Mouse (Mus musculus) liver, postnatal 0 days (tissue): ENCODE data around the gene Mlxipl. TPM values are rescaled to one million over a fixed set of nuclear protein-coding genes. Genes with fewer than 3 reads are reported as not detected.

ENCODE experiments used
- ATAC-seq: fragments of 200-750 bp; cut with Nextera tagmentation; 2 replicates; pipeline ENCODE4 v1.8.0; 2017; ENCODE audit warnings: mild to moderate bottlenecking, moderate library complexity
- DNase-seq: peaks from one replicate; pipeline ENCODE4 v3.0.0-alpha.2; 2016
- H3K27ac ChIP-seq: fragments of 300-500 bp; sonication (generic); 2 replicates; pipeline ENCODE4 v1.5.1; 2014; ENCODE audit warnings: antibody characterized with exemption, moderate library complexity, mild to moderate bottlenecking, low read depth
- H3K27me3 ChIP-seq: fragments of 300-500 bp; sonication (generic); 2 replicates; pipeline ENCODE4 v1.6.1; 2014; ENCODE audit warnings: low read length, control low read depth, mixed read lengths; ENCODE audit not compliant: insufficient read depth
- H3K36me3 ChIP-seq: fragments of 300-500 bp; sonication (generic); replicated peaks from 2 replicates; pipeline ENCODE4 v1.6.1; 2014; ENCODE audit warnings: mild to moderate bottlenecking, control low read depth, low read length, moderate library complexity, mixed read lengths; ENCODE audit not compliant: insufficient read depth
- H3K4me1 ChIP-seq: fragments of 300-500 bp; sonication (generic); 2 replicates; pipeline ENCODE4 v1.6.1; 2014; ENCODE audit warnings: antibody characterized with exemption, mild to moderate bottlenecking, control low read depth; ENCODE audit not compliant: insufficient read depth
- H3K4me2 ChIP-seq: fragments of 300-500 bp; sonication (generic); 2 replicates; pipeline ENCODE4 v1.6.1; 2014; ENCODE audit warnings: low read depth, mild to moderate bottlenecking, low read length, moderate library complexity, mixed read lengths
- H3K4me3 ChIP-seq: fragments of 300-500 bp; sonication (generic); 2 replicates; pipeline ENCODE4 v1.5.1; 2014; ENCODE audit warnings: low read depth, low read length
- H3K9ac ChIP-seq: fragments of 300-500 bp; sonication (generic); replicated peaks from 2 replicates; pipeline ENCODE4 v1.6.1; 2014; ENCODE audit warnings: mild to moderate bottlenecking, moderate library complexity
- H3K9me3 ChIP-seq: fragments of 300-500 bp; sonication (generic); 2 replicates; pipeline ENCODE4 v1.6.1; 2016; ENCODE audit warnings: mild to moderate bottlenecking, control low read depth, low read length, mixed read lengths
- CTCF ChIP-seq: sonication (generic); IDR thresholded peaks from 2 replicates; pipeline ENCODE4 v1.5.1; 2016; ENCODE audit warnings: antibody characterized with exemption, low read depth
- EP300 ChIP-seq: IDR thresholded peaks from 2 replicates; pipeline ENCODE4 v1.6.1; 2016; ENCODE audit warnings: antibody characterized with exemption, low read depth, mild to moderate bottlenecking
- WGBS: fragments of 180-500 bp; shearing (Covaris S2); extraction: QIAGEN DNeasy Blood & Tissue Kit; methylation state at CpG from one replicate; pipeline ENCODE4 v1.1.7; 2014; ENCODE audit not compliant: insufficient replicate concordance; 5-methylcytosine and 5-hydroxymethylcytosine counted together
- polyA plus RNA-seq: library from polyadenylated mRNA; unstranded; fragments of >200 nt; fragmentation: Nextera tagmentation; extraction: Ambion mirVana; gene quantifications from 2 replicates; pipeline ENCODE4 v1.2.1, GENCODE M21; 2015

Gene Mlxipl
- polyA plus RNA-seq, 1 experiment from 2014 or later: 18.2 TPM

DNA sequence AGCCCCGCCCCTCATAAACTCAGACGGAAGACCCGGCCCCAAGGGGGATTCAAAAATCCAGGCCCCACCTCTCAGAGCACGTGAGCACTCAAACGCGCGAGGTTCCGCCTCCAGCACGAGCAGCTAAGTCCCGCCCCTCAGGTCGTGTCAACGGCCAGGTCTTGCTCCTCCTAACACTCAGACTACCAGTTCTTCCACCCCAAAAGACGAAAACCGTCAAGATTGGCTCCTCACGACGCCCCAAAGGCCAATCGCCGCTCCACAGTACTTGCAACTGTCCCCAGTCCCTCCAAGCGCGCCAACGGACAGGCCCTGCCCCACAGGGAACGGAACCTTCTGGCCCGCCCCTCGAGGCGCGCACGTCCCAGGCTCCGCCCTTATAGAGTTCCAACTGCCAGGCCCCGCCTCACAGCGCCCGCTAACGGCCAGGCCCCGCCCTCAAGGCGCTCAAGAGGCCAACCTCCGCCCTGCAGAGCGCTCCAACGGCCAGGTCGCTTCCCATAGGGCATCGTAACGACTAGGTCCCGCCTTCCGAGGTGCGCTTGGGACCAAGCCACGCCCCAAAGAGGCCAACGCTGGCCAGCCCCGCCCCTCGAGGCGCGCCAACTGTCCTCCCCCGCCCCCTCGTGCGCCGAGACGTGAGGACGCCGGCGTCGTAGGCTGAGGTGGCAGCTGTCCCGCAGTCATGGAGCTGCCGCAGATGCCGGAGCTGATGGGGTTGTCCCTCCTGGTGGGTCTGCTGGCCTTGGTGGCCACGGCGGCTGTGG lies 59.5 kb downstream of the Mlxipl start, which contains the start of gene Tbl2:
Gene Tbl2, plus strand, starts transcription at position 605 of the 767 bp plus-strand sequence.
- peaks cover 15% of the 10 kb centered on the region for H3K4me1 ChIP-seq
- no peaks in the 10 kb centered on the region for H3K27me3 ChIP-seq
- peak; percentile 95 for ATAC-seq
- H3K4me3 ChIP-seq: peak within 1 kb of the TSS; percentile 91
- H3K9me3 ChIP-seq: no peaks in the 10 kb centered on the region
- peak; percentile 99 for DNase-seq
- peak; percentile 41 for TF ChIP-seq EP300
- TF ChIP-seq CTCF: peak; percentile 40
- peak within 1 kb of the TSS; percentile 93 for H3K27ac ChIP-seq
- WGBS: under 1% methylated on average over 62 of the region's 63 CpGs
- H3K36me3 ChIP-seq: peaks cover 12% of the 10 kb centered on the region
- H3K9ac ChIP-seq: peak within 1 kb of the TSS; percentile 86
- peak within 1 kb of the TSS; percentile 98 for H3K4me2 ChIP-seq

DNA sequence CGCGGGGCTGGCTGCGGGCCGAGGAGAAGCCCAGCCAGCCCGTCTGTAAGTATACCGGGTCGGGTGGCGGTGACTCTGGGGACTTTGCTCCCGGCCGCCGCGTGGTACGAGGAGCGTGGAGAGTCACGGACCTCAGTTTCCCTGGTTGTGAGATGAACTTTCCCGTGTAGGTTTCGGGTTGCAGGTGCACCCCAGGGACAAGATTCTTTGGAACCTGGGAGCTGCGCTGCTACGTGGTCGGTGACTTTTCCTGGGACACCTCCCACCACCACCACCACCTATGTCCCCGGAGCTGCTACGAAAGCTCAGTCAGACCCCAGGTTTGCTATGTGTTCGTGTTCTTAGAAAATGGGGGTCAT lies 60.1 kb downstream of the Mlxipl start:
- no peak for ATAC-seq
- peak overlapping the region; percentile 84 for H3K27ac ChIP-seq
- peaks cover 15% of the 10 kb centered on the region for H3K4me1 ChIP-seq
- peak overlapping the region; percentile 91 for H3K4me3 ChIP-seq
- H3K4me2 ChIP-seq: peak overlapping the region; percentile 94
- no peaks in the 10 kb centered on the region for H3K9me3 ChIP-seq
- H3K27me3 ChIP-seq: no peaks in the 10 kb centered on the region
- no peak for DNase-seq
- TF ChIP-seq CTCF (no peak), EP300 (no peak)
- peak overlapping the region; percentile 86 for H3K9ac ChIP-seq
- peaks cover 16% of the 10 kb centered on the region for H3K36me3 ChIP-seq
- 0% methylated on average over 23 of the region's 23 CpGs for WGBS

DNA sequence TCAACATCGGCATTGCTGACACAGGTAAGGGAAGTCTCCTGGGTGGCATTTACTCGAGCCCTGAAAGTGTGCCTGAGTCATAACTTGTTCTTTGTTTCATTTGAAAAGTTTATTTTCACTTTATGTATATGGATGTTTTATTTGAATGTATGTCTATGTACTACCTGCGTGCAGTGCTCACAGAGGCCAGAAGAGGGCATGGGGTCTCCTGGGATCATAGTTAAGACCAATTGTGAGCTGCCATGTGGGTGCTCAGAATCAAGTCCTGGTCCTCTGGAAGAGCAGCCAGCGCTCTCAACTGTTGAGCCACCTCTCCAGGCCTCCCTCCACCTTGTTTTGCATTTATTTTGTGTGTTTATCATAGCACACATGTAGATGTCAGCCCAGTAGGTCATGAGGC lies 66.8 kb downstream of the Mlxipl start:
- Histone ChIP-seq H3K36me3 (peaks cover 70% of the 10 kb centered on the region), H3K27me3 (no peaks in the 10 kb centered on the region), H3K4me1 (no peaks in the 10 kb centered on the region), H3K9me3 (no peaks in the 10 kb centered on the region), H3K9ac (no peak overlapping the region), H3K4me2 (no peak overlapping the region), H3K4me3 (no peak overlapping the region), H3K27ac (no peak overlapping the region)
- TF ChIP-seq EP300: no peak
- peak; percentile 42 for TF ChIP-seq CTCF
- ATAC-seq (no peak), DNase-seq (no peak)
- 92% methylated on average over 4 of the region's 4 CpGs for WGBS

DNA sequence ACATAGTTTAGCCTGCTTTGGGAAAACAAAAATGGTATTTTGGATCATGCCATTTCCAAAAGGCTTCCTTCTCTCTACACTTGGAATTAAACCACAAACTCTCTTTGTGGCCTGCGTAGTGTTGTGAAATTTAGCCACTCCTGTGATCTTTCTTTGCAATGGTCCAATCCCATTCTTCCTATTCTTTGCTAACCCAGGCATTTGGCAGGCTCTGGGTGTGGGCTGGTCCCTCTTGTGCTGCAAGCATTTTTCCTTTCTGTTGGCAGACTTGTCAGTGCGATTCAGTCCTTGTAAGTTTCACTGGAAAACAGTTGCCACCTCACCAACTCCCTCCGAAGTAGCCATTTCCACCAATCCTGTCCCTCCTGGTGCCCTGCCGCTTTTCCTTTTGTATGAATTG lies 71.5 kb downstream of the Mlxipl start:
- H3K4me2 ChIP-seq: no peak overlapping the region
- no peaks in the 10 kb centered on the region for H3K27me3 ChIP-seq
- H3K9ac ChIP-seq: no peak overlapping the region
- ATAC-seq (0 out of 2 replicates have a peak, but pooled peaks have one; percentile 33), DNase-seq (no peak)
- H3K4me1 ChIP-seq: no peaks in the 10 kb centered on the region
- no peak overlapping the region for H3K27ac ChIP-seq
- 84% methylated on average over 4 of the region's 4 CpGs for WGBS
- peaks cover 45% of the 10 kb centered on the region for H3K36me3 ChIP-seq
- no peaks in the 10 kb centered on the region for H3K9me3 ChIP-seq
- no peak overlapping the region for H3K4me3 ChIP-seq
- no peak for TF ChIP-seq CTCF
- TF ChIP-seq EP300: no peak

DNA sequence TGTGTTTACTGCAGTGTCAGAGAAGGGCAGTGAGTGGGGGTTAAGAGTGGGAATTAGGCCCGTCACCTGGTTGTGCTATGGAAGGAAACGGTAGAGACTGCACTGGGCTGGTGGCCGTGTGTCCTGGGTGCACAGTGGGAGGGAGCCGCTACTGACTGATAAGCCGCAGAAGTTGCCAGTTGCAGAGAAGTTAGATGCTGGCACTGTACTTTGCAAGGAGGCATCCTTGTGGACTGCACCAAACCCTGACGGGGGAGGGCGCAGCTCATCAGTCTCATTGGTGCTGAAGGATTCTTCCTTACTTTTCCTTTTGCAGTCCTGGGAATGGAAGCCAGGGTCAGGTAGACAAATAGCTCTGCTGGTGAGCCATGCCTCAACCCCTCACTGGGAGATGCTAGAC lies 72.0 kb downstream of the Mlxipl start:
- H3K9me3 ChIP-seq: no peaks in the 10 kb centered on the region
- no peak overlapping the region for H3K4me2 ChIP-seq
- 77% methylated on average over 7 of the region's 7 CpGs for WGBS
- no peaks in the 10 kb centered on the region for H3K4me1 ChIP-seq
- no peak overlapping the region for H3K4me3 ChIP-seq
- DNase-seq: no peak
- peaks cover 41% of the 10 kb centered on the region for H3K36me3 ChIP-seq
- TF ChIP-seq CTCF: no peak
- ATAC-seq: no peak
- no peak overlapping the region for H3K9ac ChIP-seq
- H3K27ac ChIP-seq: no peak overlapping the region
- no peaks in the 10 kb centered on the region for H3K27me3 ChIP-seq

DNA sequence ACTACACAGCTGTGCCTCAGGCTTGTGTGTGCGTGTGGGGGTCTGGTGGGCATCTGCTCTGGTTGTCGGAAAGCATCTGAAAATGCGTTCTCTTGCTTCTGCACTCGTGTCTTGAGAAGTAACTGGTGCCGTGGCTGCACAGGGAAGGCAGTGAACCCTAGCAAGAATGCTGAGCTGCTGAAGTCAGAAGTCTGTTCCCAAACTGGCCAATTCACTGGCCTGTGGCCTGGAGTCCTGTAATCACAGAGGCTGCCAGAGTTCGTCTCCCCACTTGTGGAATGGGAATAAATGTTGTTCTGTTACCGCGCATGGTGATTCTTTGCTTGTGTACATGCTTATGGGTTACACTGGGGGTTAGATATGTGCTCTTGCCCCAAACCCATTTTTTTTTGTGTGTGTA lies 72.7 kb downstream of the Mlxipl start:
- no peaks in the 10 kb centered on the region for H3K27me3 ChIP-seq
- ATAC-seq (no peak), DNase-seq (no peak)
- no peak for TF ChIP-seq CTCF
- TF ChIP-seq EP300: no peak
- no peak overlapping the region for H3K9ac ChIP-seq
- H3K4me2 ChIP-seq: no peak overlapping the region
- no peak overlapping the region for H3K4me3 ChIP-seq
- H3K36me3 ChIP-seq: peaks cover 36% of the 10 kb centered on the region
- H3K27ac ChIP-seq: no peak overlapping the region
- WGBS: 90% methylated on average over 8 of the region's 8 CpGs
- H3K9me3 ChIP-seq: no peaks in the 10 kb centered on the region
- no peaks in the 10 kb centered on the region for H3K4me1 ChIP-seq
